Mouse (Mus musculus) heart, adult 2 months (tissue): ENCODE measurements around the gene Tshb. TPM values are rescaled to one million over a fixed set of nuclear protein-coding genes. Genes with fewer than 3 reads are reported as not detected.

Experiments used
- DNase-seq, 2 experiments: peaks; one replicate each; pipeline ENCODE4 v3.0.0; 2021
- H3K27ac ChIP-seq: fragments of 200-600 bp; 2 replicates; pipeline ENCODE4 v1.8.1; 2022
- H3K27me3 ChIP-seq: fragments of 200-500 bp; 2 replicates; pipeline ENCODE4 v1.6.1; 2012; ENCODE audit warnings: mild to moderate bottlenecking, low read length, inconsistent platforms, mixed read lengths; ENCODE audit not compliant: control insufficient read depth, insufficient read depth
- H3K36me3 ChIP-seq: fragments of 200-500 bp; 2 replicates; pipeline ENCODE4 v1.6.1; 2012; ENCODE audit warnings: low read length, inconsistent platforms; ENCODE audit not compliant: control insufficient read depth, insufficient read depth
- H3K4me1 ChIP-seq: fragments of 200-500 bp; 2 replicates; pipeline ENCODE4 v1.6.1; 2011; ENCODE audit warnings: low read length; ENCODE audit not compliant: control insufficient read depth, insufficient read depth
- H3K4me3 ChIP-seq: fragments of 200-600 bp; 2 replicates; pipeline ENCODE4 v1.8.1; 2022
- H3K79me2 ChIP-seq: fragments of 200-500 bp; replicated peaks from 2 replicates; pipeline ENCODE4 v1.6.1; 2012; ENCODE audit warnings: mild to moderate bottlenecking, inconsistent platforms, low read length, moderate library complexity, mixed read lengths; ENCODE audit not compliant: control insufficient read depth, insufficient read depth
- H3K9ac ChIP-seq: fragments of 200-500 bp; 2 replicates; pipeline ENCODE4 v1.6.1; 2012; ENCODE audit warnings: low read depth, mild to moderate bottlenecking, control low read depth, inconsistent platforms, low read length, mixed read lengths
- CTCF ChIP-seq: fragments of 200-600 bp; IDR thresholded peaks from 2 replicates; pipeline ENCODE4 v1.8.1; 2022; ENCODE audit warnings: antibody characterized with exemption, mild to moderate bottlenecking, moderate library complexity
- EP300 ChIP-seq: fragments of 200-500 bp; IDR thresholded peaks from 2 replicates; pipeline ENCODE4 v1.6.1; 2011; ENCODE audit warnings: low read depth, low read length, control low read depth; ENCODE audit not compliant: insufficient read depth
- POLR2A ChIP-seq: fragments of 200-500 bp; IDR thresholded peaks from 2 replicates; pipeline ENCODE4 v1.6.1; 2011; ENCODE audit warnings: mild to moderate bottlenecking, low read depth, low read length, control low read depth; ENCODE audit not compliant: insufficient read depth
- WGBS: fragments of 180-500 bp; shearing (Covaris S2); methylation state at CpG from one replicate; pipeline ENCODE4 v1.1.7; 2018; 5-methylcytosine and 5-hydroxymethylcytosine counted together
- intact Hi-C: fragments of 180-260 bp; cut with DNase I; formaldehyde crosslinking; loops from one replicate; pipeline ENCODE4 v1.15.1; 2025
- polyA plus RNA-seq: library from polyadenylated mRNA; depleted of rRNA; stranded (reverse); fragments of >200 nt; gene quantifications from 2 replicates; pipeline ENCODE4 v1.2.3, GENCODE M21; 2012; rRNA removed
- total RNA-seq, 2 experiments: library from RNA; stranded (reverse); gene quantifications; 2 replicates each; pipeline ENCODE4 v1.2.3; 2021

The Tshb gene
- total and polyA plus RNA-seq, 3 experiments: not detected

DNA sequence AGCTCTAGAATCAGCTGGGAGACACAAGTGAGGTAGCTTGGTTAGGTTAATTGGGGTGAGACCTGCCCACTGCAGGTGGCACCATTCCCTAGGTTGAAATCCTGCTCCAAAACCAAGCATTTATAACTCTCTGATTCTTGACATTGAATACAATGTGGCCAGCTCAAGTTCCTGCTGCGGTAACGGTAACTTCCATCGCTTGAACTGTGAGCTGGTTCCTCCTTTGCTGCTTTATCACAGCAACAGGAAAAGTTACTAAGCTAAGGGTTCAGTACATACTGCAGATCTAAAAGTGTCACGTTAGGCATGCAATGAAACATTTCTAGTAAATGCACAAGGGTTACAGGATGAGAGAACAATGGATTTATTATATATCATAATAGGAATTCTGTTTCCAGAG lies 49.9 kb downstream of the Tshb start:
- H3K27ac ChIP-seq: no peak overlapping the region
- H3K9ac ChIP-seq: no peak overlapping the region
- no peak for TF ChIP-seq CTCF
- peaks cover 2% of the 10 kb centered on the region; the same call in 1 of the 2 replicates for H3K36me3 ChIP-seq
- H3K4me1 ChIP-seq: peaks cover 11% of the 10 kb centered on the region
- WGBS: 66% methylated on average over 4 of the region's 4 CpGs
- intact Hi-C loops: loop anchor here (10.0 kb wide), 1 partner anchor 262 kb away; the partner anchor contains the start of gene Sike1
- no peaks in the 10 kb centered on the region for H3K27me3 ChIP-seq
- H3K4me3 ChIP-seq: no peak overlapping the region
- DNase-seq: no peak
- no peaks in the 10 kb centered on the region for H3K79me2 ChIP-seq

GRCm38 (mm10) chr3:102731112-102731511 lies 51.4 kb downstream of the Tshb start:
- 79% methylated on average over 3 of the region's 3 CpGs for WGBS
- no peak overlapping the region for H3K4me3 ChIP-seq
- intact Hi-C loops: loop anchor here (10.0 kb wide), 1 partner anchor 264 kb away; the partner anchor contains the start of gene Sike1
- H3K27ac ChIP-seq: no peak overlapping the region
- H3K4me1 ChIP-seq: peaks cover 6% of the 10 kb centered on the region
- no peaks in the 10 kb centered on the region for H3K27me3 ChIP-seq
- H3K36me3 ChIP-seq: no peaks in the 10 kb centered on the region
- no peak for DNase-seq
- H3K9ac ChIP-seq: no peak overlapping the region
- no peaks in the 10 kb centered on the region for H3K79me2 ChIP-seq
- TF ChIP-seq EP300 (no peak), POLR2A (no peak), CTCF (no peak)

DNA sequence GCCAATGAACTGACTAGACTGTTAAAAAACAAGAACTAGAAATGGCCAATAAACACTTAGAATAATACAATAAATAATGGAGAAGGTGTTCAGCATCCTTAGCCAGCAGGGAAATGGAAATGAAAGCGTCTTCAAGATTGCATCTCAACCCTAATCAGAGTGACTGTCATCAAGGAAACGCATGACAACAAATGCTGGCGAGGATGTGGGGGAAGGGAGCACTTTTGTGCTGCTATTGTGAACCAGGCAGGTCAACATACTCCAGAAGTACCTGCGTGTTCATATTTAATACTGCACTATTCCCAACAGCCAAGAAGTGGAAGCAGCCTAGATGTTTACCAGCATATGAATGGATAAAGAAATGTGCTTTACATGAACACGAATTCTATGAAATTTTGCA lies 53.1 kb downstream of the Tshb start:
- H3K4me1 ChIP-seq: peaks cover 8% of the 10 kb centered on the region
- no peaks in the 10 kb centered on the region for H3K79me2 ChIP-seq
- WGBS: 43% methylated on average over 5 of the region's 5 CpGs
- no peak for DNase-seq
- TF ChIP-seq POLR2A: no peak
- no peak for TF ChIP-seq CTCF
- TF ChIP-seq EP300: no peak
- no peak overlapping the region for H3K4me3 ChIP-seq
- no peak overlapping the region for H3K9ac ChIP-seq
- intact Hi-C loops: no loop called here
- H3K27ac ChIP-seq: no peak overlapping the region
- no peaks in the 10 kb centered on the region for H3K27me3 ChIP-seq
- H3K36me3 ChIP-seq: 0 out of 2 replicates have a peak, but pooled peaks cover 2% of the 10 kb centered on the region

Other genes with a start within 250 kb of the Tshb start
- gene Tspan2, start 48.2 kb downstream of the Tshb start, total RNA-seq: 1 to 10 TPM; 8.4 to 9.4 TPM
- 4.2 and 9.8 TPM in 2 replicates for gene Tspan2, start 48.2 kb downstream of the Tshb start, polyA plus RNA-seq
- gene Sycp1, start 153.4 kb upstream of the Tshb start, total RNA-seq: under 1 TPM in 1 of 2 experiments, not detected in 1; 0.10 TPM
- gene Sycp1, start 153.4 kb upstream of the Tshb start, polyA plus RNA-seq: 0.18 TPM in 1 of 2 replicates, not detected in the other
- gene Nr1h5, start 181.4 kb upstream of the Tshb start, total RNA-seq: not detected
- gene Nr1h5, start 181.4 kb upstream of the Tshb start, polyA plus RNA-seq: not detected in 2 replicates
- 10 to 100 TPM; 65.3 to 66.7 TPM for gene Sike1, start 213.0 kb upstream of the Tshb start, total RNA-seq
- gene Sike1, start 213.0 kb upstream of the Tshb start, polyA plus RNA-seq: 26.4 and 43.7 TPM in 2 replicates
- 100 to 1,000 TPM; 515 to 591 TPM for gene Csde1, start 237.7 kb upstream of the Tshb start, total RNA-seq
- gene Csde1, start 237.7 kb upstream of the Tshb start, polyA plus RNA-seq: 65.3 and 130 TPM in 2 replicates